Mouse (Mus musculus) limb, embryonic 14.5 days (tissue): Measurements from ENCODE around the gene Tmf1. TPM values are rescaled to one million over a fixed set of nuclear protein-coding genes. Genes with fewer than 3 reads are reported as not detected.

Experiments
- ATAC-seq: fragments of 200-750 bp; cut with Nextera tagmentation; 2 replicates; pipeline ENCODE4 v1.8.0; 2017; ENCODE audit warnings: low read depth, moderate number of reproducible peaks, moderate TSS enrichment; ENCODE audit not compliant: low FRiP score
- DNase-seq: peaks from one replicate; pipeline ENCODE4 v3.0.0-alpha.2; 2015; ENCODE audit warnings: low spot score
- H3K27ac ChIP-seq: fragments of 300-500 bp; sonication (generic); replicated peaks from 2 replicates; pipeline ENCODE4 v1.5.1; 2014; ENCODE audit warnings: low read depth, mild to moderate bottlenecking, low read length, moderate library complexity, mixed read lengths
- H3K27me3 ChIP-seq: fragments of 300-500 bp; sonication (generic); 2 replicates; pipeline ENCODE4 v1.6.1; 2014; ENCODE audit warnings: low read length, mixed read lengths; ENCODE audit not compliant: control insufficient read depth, insufficient read depth
- H3K36me3 ChIP-seq: fragments of 300-500 bp; sonication (generic); 2 replicates; pipeline ENCODE4 v1.6.1; 2014; ENCODE audit warnings: mild to moderate bottlenecking, low read length, moderate library complexity, mixed read lengths; ENCODE audit not compliant: control insufficient read depth, insufficient read depth
- H3K4me1 ChIP-seq: fragments of 300-500 bp; sonication (generic); 2 replicates; pipeline ENCODE4 v1.6.1; 2014; ENCODE audit warnings: antibody characterized with exemption, low read length, mixed read lengths; ENCODE audit not compliant: control insufficient read depth, insufficient read depth
- H3K4me2 ChIP-seq: fragments of 300-500 bp; sonication (generic); replicated peaks from 2 replicates; pipeline ENCODE4 v1.6.1; 2014; ENCODE audit warnings: low read depth, mild to moderate bottlenecking, low read length, moderate library complexity; ENCODE audit not compliant: severe bottlenecking
- H3K4me3 ChIP-seq: fragments of 300-500 bp; sonication (generic); replicated peaks from 2 replicates; pipeline ENCODE4 v1.5.1; 2014; ENCODE audit warnings: low read length
- H3K9ac ChIP-seq: fragments of 300-500 bp; sonication (generic); 2 replicates; pipeline ENCODE4 v1.6.1; 2014; ENCODE audit warnings: mild to moderate bottlenecking, low read depth, low read length, moderate library complexity; ENCODE audit not compliant: severe bottlenecking
- H3K9me3 ChIP-seq: fragments of 300-500 bp; sonication (generic); 2 replicates; pipeline ENCODE4 v1.6.1; 2016; ENCODE audit warnings: low read length; ENCODE audit not compliant: control insufficient read depth
- POLR2A ChIP-seq: fragments of 200-500 bp; IDR thresholded peaks from 2 replicates; pipeline ENCODE4 v1.8.0; 2012; ENCODE audit warnings: inconsistent platforms, mild to moderate bottlenecking, moderate library complexity, borderline replicate concordance; ENCODE audit not compliant: insufficient read depth, insufficient read length; ENCODE audit errors: extremely low read depth
- WGBS: fragments of 180-500 bp; shearing (Covaris S2); extraction: QIAGEN DNeasy Blood & Tissue Kit; methylation state at CpG from one replicate; pipeline ENCODE4 v1.1.7; 2014; 5-methylcytosine and 5-hydroxymethylcytosine counted together
- polyA plus RNA-seq, 2 experiments: library from polyadenylated mRNA; depleted of rRNA in 1 of 2; stranded (reverse) in 1 of 2; unstranded in 1 of 2; fragments of >200 nt; fragmentation: Nextera tagmentation in 1 of 2; extraction: Ambion mirVana in 1 of 2; gene quantifications; 2 replicates each; pipeline versions ENCODE4 v1.2.1 to v1.2.3; 2012 to 2014

Gene Tmf1
- polyA plus RNA-seq, 2 experiments, result 6.2 to 34.8 TPM

DNA sequence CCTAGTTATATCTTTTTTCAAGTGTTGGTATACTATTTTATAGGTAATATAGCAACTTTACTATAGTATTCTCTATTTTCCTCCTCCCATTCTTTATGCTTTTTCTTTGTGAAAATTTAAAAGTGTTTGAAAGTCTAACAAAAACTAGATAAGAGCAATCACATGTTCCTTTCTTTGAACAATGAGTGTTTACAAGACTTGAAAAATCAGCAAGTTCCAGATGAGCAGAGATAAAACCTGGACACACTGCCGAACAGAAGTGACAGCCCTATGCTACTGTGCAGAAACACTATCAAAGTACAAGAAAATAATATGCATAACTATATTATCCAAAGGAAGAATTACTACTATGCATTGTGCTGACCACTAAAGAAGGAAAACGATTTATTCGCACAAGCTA, 23.6 kb upstream of the Tmf1 start:
- Histone ChIP-seq H3K9me3 (no peaks in the 10 kb centered on the region), H3K27ac (no peak overlapping the region), H3K9ac (no peak overlapping the region), H3K4me3 (no peak overlapping the region), H3K4me1 (peaks cover 9% of the 10 kb centered on the region), H3K36me3 (peaks cover 20% of the 10 kb centered on the region), H3K4me2 (no peak overlapping the region), H3K27me3 (no peaks in the 10 kb centered on the region)
- WGBS, result 91% methylated on average over 3 of the region's 3 CpGs
- no peak for DNase-seq
- no peak for ATAC-seq
- TF ChIP-seq POLR2A, result no peak

DNA sequence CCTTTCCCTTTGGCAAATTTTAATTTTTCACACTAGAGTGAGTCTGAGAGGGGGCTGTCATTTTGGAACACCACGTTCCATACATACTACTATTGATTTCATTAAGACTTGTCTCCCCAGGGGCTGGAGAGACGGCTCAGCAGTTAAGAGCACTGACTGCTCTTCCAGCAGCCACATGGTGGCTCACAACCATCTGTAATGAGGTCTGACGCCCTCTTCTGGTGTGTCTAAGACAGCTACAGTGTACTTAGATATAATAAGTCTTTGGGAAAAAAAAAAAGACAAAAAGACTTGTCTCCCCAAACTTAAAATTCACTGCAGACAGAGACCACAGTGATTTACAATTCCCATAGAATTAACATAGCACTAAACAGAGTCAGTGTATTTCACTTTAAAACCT, 21.5 kb upstream of the Tmf1 start:
- H3K4me2 ChIP-seq, result no peak overlapping the region
- no peak for TF ChIP-seq POLR2A
- no peak overlapping the region for H3K4me3 ChIP-seq
- ATAC-seq (no peak), DNase-seq (no peak)
- peaks cover 39% of the 10 kb centered on the region for H3K36me3 ChIP-seq
- H3K9me3 ChIP-seq, result no peaks in the 10 kb centered on the region
- peaks cover 9% of the 10 kb centered on the region for H3K4me1 ChIP-seq
- WGBS, result 69% methylated on average over 3 of the region's 3 CpGs
- no peaks in the 10 kb centered on the region for H3K27me3 ChIP-seq
- no peak overlapping the region for H3K9ac ChIP-seq
- no peak overlapping the region for H3K27ac ChIP-seq

DNA sequence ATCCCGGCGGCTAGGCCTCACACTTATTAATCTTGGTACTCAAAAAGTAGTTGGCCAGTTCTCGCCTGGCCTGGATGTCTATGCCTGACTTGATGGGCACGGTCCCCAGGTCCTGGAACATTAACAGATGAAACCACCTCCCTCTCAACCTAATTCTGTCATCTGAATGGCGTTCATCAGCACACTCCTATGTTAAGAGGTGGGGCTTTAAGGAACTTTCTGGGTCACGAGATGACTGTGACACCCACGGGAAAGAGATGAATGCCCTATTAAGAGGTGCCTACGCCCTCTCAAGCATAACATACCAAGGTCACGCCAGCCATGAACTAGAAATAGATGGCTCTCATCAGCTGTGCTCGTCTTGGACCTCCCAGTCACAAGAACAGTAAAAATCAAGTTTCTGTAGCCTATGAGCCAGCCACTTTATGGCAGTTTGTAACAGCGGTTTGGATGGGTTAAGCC, 476 bp upstream of the Tmf1 start:
- peak; percentile 41 for ATAC-seq
- Histone ChIP-seq H3K27ac (peak overlapping the region; percentile 92), H3K4me1 (peaks cover 18% of the 10 kb centered on the region), H3K4me2 (peak overlapping the region; percentile 83), H3K4me3 (peak overlapping the region; percentile 95), H3K27me3 (no peaks in the 10 kb centered on the region), H3K9me3 (no peaks in the 10 kb centered on the region), H3K9ac (peak overlapping the region; percentile 96), H3K36me3 (peaks cover 19% of the 10 kb centered on the region)
- no peak for TF ChIP-seq POLR2A
- no peak for DNase-seq
- 9% methylated on average over 11 of the region's 11 CpGs for WGBS

DNA sequence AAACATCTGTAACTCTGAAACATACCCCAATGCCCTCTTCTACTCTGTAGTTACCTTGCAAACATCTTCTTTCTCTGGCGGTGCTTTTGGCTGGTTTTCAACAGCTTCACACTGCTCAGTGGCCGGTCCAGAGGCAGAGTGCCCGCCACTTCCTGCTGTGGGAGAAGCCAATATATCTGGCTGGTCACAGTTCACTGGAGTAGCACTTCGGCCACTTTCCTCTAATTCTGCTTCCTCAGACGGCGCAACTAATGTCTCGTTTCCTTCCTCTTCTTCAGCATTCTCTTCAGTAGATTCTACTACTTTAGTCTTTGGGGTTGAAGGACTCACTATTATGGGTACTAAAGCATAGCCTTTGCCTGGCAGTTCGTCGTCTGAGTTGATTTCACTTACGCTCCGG, 3.2 kb downstream of the Tmf1 start:
- 80% methylated on average over 11 of the region's 11 CpGs for WGBS
- Histone ChIP-seq H3K9ac (no peak overlapping the region), H3K27me3 (no peaks in the 10 kb centered on the region), H3K27ac (no peak overlapping the region), H3K4me2 (no peak overlapping the region), H3K4me1 (peaks cover 18% of the 10 kb centered on the region), H3K4me3 (no peak overlapping the region), H3K36me3 (peaks cover 38% of the 10 kb centered on the region), H3K9me3 (no peaks in the 10 kb centered on the region)
- ATAC-seq, result no peak
- no peak for DNase-seq
- no peak for TF ChIP-seq POLR2A

DNA sequence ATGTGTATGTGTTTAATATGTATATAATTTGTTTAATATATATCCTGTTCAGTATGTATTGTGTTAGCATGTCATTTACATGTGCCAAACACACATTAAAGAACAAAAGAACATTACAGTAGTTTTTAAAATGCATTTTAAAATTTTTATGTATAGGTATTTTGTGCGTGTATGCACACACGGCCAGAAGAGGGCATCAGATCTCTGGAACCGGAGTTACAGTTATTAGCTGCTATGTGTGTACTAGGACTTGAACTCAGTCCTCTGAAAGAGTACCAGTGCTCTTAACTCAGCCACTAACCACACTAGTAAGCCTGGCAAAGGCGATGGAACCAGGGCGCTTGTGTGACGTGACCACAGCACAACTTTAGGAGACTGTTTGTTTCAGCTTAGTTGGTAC, 28.8 kb downstream of the Tmf1 start:
- H3K27me3 ChIP-seq, result no peaks in the 10 kb centered on the region
- H3K9ac ChIP-seq, result no peak overlapping the region
- no peak overlapping the region for H3K4me2 ChIP-seq
- H3K27ac ChIP-seq, result no peak overlapping the region
- H3K4me3 ChIP-seq, result no peak overlapping the region
- no peak for TF ChIP-seq POLR2A
- peaks cover 4% of the 10 kb centered on the region for H3K36me3 ChIP-seq
- no peaks in the 10 kb centered on the region for H3K9me3 ChIP-seq
- peaks cover 17% of the 10 kb centered on the region for H3K4me1 ChIP-seq
- DNase-seq (no peak), ATAC-seq (no peak)
- WGBS, result 79% methylated on average over 6 of the region's 6 CpGs

DNA sequence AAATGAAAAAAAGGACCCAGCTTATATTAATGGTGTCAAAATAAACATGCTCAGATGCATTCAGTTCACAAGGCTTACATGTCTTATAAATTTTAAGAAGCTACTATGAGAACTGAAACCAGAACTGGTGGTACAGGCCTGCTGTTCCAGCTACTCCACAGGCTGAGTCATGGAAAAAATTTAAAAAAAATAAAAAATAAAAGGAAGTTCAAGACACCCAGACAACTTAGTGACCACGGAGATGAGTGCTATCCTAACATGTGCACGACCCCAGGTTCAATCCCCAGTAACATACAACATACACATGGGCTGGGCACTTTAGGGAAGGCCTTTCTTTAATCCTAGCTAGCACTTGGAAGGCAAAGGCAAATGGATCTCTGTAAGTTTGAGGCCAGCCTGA, 29.2 kb downstream of the Tmf1 start:
- ATAC-seq (no peak), DNase-seq (no peak)
- peaks cover 17% of the 10 kb centered on the region for H3K4me1 ChIP-seq
- 83% methylated on average over 2 of the region's 2 CpGs for WGBS
- no peak overlapping the region for H3K9ac ChIP-seq
- TF ChIP-seq POLR2A, result no peak
- H3K9me3 ChIP-seq, result no peaks in the 10 kb centered on the region
- peaks cover 4% of the 10 kb centered on the region for H3K36me3 ChIP-seq
- no peak overlapping the region for H3K27ac ChIP-seq
- no peaks in the 10 kb centered on the region for H3K27me3 ChIP-seq
- no peak overlapping the region for H3K4me2 ChIP-seq
- no peak overlapping the region for H3K4me3 ChIP-seq
